In the genomic region with DNA sequence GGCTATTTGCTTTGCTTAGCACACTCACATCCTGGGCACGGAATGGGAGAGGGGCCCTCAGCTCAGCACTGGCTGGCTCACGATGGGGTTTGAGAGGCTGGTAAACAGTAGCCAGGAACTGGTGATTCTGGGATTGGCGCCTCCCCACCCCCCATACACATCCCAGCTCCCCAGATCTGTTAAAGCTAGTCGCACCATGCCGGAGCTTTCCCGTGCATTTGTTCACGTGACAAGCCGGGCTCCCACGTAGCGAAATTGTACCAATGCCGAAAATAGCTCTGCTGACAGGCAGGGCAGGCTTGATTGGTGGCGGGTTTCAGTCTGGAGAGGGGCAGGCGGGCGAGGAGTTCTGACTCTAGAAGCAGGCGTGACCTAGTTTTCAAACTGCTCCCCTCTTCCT, we compare ENCODE assay signal across 12 mouse cellular contexts. TPM values are rescaled to one million over a fixed set of nuclear protein-coding genes. Genes with fewer than 3 reads are reported as not detected.
DNase-seq lines count a peak whose midpoint lies in the region; ATAC-seq and TF ChIP-seq lines count a peak whose summit lies in the region.
"Had no signal": no experiment of that assay in that cellular context is flagged by ENCODE, and none has a peak within 500 bp of the region (broad histone marks: within the 10 kb centered on the region; RNA-seq: fewer than 3 reads in every experiment).

No protein-coding gene starts in this region.

- no peak for TF ChIP-seq CTCF in thymus, adult 2 months (IDR thresholded peaks at IDR 0.05; ENCODE audit: borderline replicate concordance, control insufficient read depth, extremely low read depth, insufficient read depth, low read length, poor library complexity)

- peak; percentile 45 for ATAC-seq in frontal cortex, adult (ENCODE audit: low TSS enrichment)
- ATAC-seq in heart, embryonic 16.5 days (replicated peaks; ENCODE audit: extremely low read depth, insufficient read depth, low FRiP score): peak; percentile 77
- ATAC-seq in lung, embryonic 16.5 days (ENCODE audit: low read depth): peak; percentile 65

- H3K4me1 ChIP-seq in heart, embryonic 16.5 days (ENCODE audit: control insufficient read depth, insufficient read depth, low read length): peaks cover 17% of the 10 kb centered on the region
- peaks cover 36% of the 10 kb centered on the region for H3K4me1 ChIP-seq in lung, embryonic 16.5 days (replicated peaks; ENCODE audit: control insufficient read depth, insufficient read depth, low read length)
- no peaks in the 10 kb centered on the region; the same call in 1 of the 2 replicates for H3K4me1 ChIP-seq in thymus, adult 2 months (replicated peaks; ENCODE audit: control insufficient read depth, insufficient read depth, low read length)

- peak overlapping the region; percentile 90 for H3K27ac ChIP-seq in heart, embryonic 16.5 days (ENCODE audit: low read length)
- peak overlapping the region; percentile 89 for H3K27ac ChIP-seq in lung, embryonic 16.5 days (ENCODE audit: low read length)
- no peak overlapping the region for H3K27ac ChIP-seq in thymus, adult 2 months (ENCODE audit: control insufficient read depth, insufficient read depth, low read length)
- H3K27ac ChIP-seq: macrophage had no signal

- H3K27me3 ChIP-seq in heart, embryonic 16.5 days (ENCODE audit: control insufficient read depth, insufficient read depth, low read length): no peaks in the 10 kb centered on the region
- H3K27me3 ChIP-seq in lung, embryonic 16.5 days (ENCODE audit: control insufficient read depth, insufficient read depth, low read depth, low read length): no peaks in the 10 kb centered on the region
- no peaks in the 10 kb centered on the region for H3K27me3 ChIP-seq in thymus, adult 2 months (ENCODE audit: control insufficient read depth, insufficient read depth, low read length)

- no peak for DNase-seq in frontal cortex, postnatal 25 days (ENCODE audit: low spot score in 2 of 2)
- DNase-seq in cerebellum, adult 18-20 months: peak; percentile 54 to 55
- no peak for DNase-seq in embryo, embryonic 11 days
- no peak for DNase-seq in adrenal gland, adult 18-20 months (ENCODE audit: low spot score in 2 of 2)
- no peak for DNase-seq in thymus, adult 2 months
- DNase-seq: adrenal gland, postnatal 10 days; kidney, adult 2 months had no signal

- peak overlapping the region; percentile 55 for H3K9ac ChIP-seq in heart, embryonic 16.5 days (ENCODE audit: low read length)
- H3K9ac ChIP-seq in lung, embryonic 16.5 days (ENCODE audit: low read length): 0 out of 2 replicates have a peak overlapping the region, but pooled peaks have one; percentile 52

- peak overlapping the region; percentile 36 for H3K4me3 ChIP-seq in heart, embryonic 16.5 days (ENCODE audit: low read length)
- peak overlapping the region; percentile 14; the same call in 1 of the 2 replicates for H3K4me3 ChIP-seq in lung, embryonic 16.5 days (ENCODE audit: low read length)
- no peak overlapping the region for H3K4me3 ChIP-seq in thymus, adult 2 months (ENCODE audit: control insufficient read depth, insufficient read depth, low read length)
- H3K4me3 ChIP-seq: erythroblast, embryonic 14.5 days had no signal

- H3K9me3 ChIP-seq in heart, embryonic 16.5 days (replicated peaks; ENCODE audit: control insufficient read depth, low read length): no peaks in the 10 kb centered on the region
- no peaks in the 10 kb centered on the region for H3K9me3 ChIP-seq in lung, embryonic 16.5 days (ENCODE audit: control insufficient read depth, low read length)

- H3K36me3 ChIP-seq in heart, embryonic 16.5 days (ENCODE audit: control insufficient read depth, insufficient read depth): no peaks in the 10 kb centered on the region
- H3K36me3 ChIP-seq in lung, embryonic 16.5 days (ENCODE audit: control insufficient read depth, insufficient read depth, low read length): no peaks in the 10 kb centered on the region
- no peaks in the 10 kb centered on the region for H3K36me3 ChIP-seq in thymus, adult 2 months (ENCODE audit: control insufficient read depth, insufficient read depth, low read length)

- WGBS in heart, embryonic 16.5 days: 33% methylated on average over 15 of the region's 15 CpGs
- 56% methylated on average over 15 of the region's 15 CpGs for WGBS in lung, embryonic 16.5 days
- 85% methylated on average over 15 of the region's 15 CpGs for WGBS in thymus, adult 2 months

- no peak for TF ChIP-seq POLR2A in thymus, adult 2 months (IDR thresholded peaks at IDR 0.05; ENCODE audit: control insufficient read depth, extremely low read depth, insufficient read depth, low read length, poor library complexity)

- H3K4me2 ChIP-seq in heart, embryonic 16.5 days (ENCODE audit: low read depth, low read length): peak overlapping the region; percentile 55
- peak overlapping the region; percentile 39 for H3K4me2 ChIP-seq in lung, embryonic 16.5 days (ENCODE audit: low read depth, low read length)

RNA-seq across cellular contexts. Expression of a gene that starts 16.5 kb away (rescaled TPM):
- 12.8 and 14.1 TPM in 2 replicates for polyA plus RNA-seq in heart, embryonic 16.5 days (2015; fragmentation: Nextera tagmentation; extraction: Ambion mirVana)
- polyA plus RNA-seq in lung, embryonic 16.5 days (2015; fragmentation: Nextera tagmentation; extraction: Ambion mirVana): 19.2 and 20.2 TPM in 2 replicates
- total RNA-seq in adrenal gland, adult 18-20 months (2021): 10 to 100 TPM; 26.9 to 27.0 TPM
- 8.4 and 8.8 TPM in 2 replicates for polyA plus RNA-seq in thymus, adult 2 months (2012; rRNA removed)

RNA-seq across cellular contexts. Expression of a gene that starts 38.1 kb away (rescaled TPM):
- polyA plus RNA-seq in heart, embryonic 16.5 days (2015; fragmentation: Nextera tagmentation; extraction: Ambion mirVana): not detected in 2 replicates
- polyA plus RNA-seq in lung, embryonic 16.5 days (2015; fragmentation: Nextera tagmentation; extraction: Ambion mirVana): 0.38 and 0.92 TPM in 2 replicates
- not detected for total RNA-seq in adrenal gland, adult 18-20 months (2021)
- not detected in 2 replicates for polyA plus RNA-seq in thymus, adult 2 months (2012; rRNA removed)
- total RNA-seq: adrenal gland, postnatal 10 days had no signal
- polyA plus RNA-seq: erythroblast, embryonic 14.5 days; kidney, adult 2 months; macrophage had no signal

Comparison
In these comparisons a context has a peak if more than half of its experiments do, and no peak if none do; other contexts are left out.
1. DNase-seq: peak in cerebellum, adult 18-20 months (2 of 2); none in frontal cortex, postnatal 25 days (0 of 2), embryo, embryonic 11 days (single experiment), adrenal gland, adult 18-20 months (0 of 2) and thymus, adult 2 months (single experiment).
2. Peak in every context shown above with its lines, with median percentiles within 50 percentile points of each other: ATAC-seq.